Mouse (Mus musculus) neural tube, embryonic 14.5 days (tissue): Measurements from ENCODE around the gene Zfp612. TPM values are rescaled to one million over a fixed set of nuclear protein-coding genes. Genes with fewer than 3 reads are reported as not detected.
"Not testable (repeated sequence)": the region's sequence is repeated elsewhere in the genome, so short reads cannot be mapped to it uniquely, and the experiment has no call there.

Experiments used
- ATAC-seq: fragments of 200-750 bp; cut with Nextera tagmentation; 2 replicates; pipeline ENCODE4 v1.8.0; 2017; ENCODE audit warnings: low read depth, mild to moderate bottlenecking, moderate TSS enrichment, moderate library complexity
- H3K27ac ChIP-seq: fragments of 300-500 bp; sonication (generic); 2 replicates; pipeline ENCODE4 v1.5.1; 2014; ENCODE audit warnings: low read depth, mild to moderate bottlenecking, control low read depth, low read length, moderate library complexity, mixed read lengths
- H3K27me3 ChIP-seq: fragments of 300-500 bp; sonication (generic); 2 replicates; pipeline ENCODE4 v1.6.1; 2014; ENCODE audit warnings: low read length; ENCODE audit not compliant: control insufficient read depth, insufficient read depth
- H3K36me3 ChIP-seq: fragments of 300-500 bp; sonication (generic); 2 replicates; pipeline ENCODE4 v1.6.1; 2014; ENCODE audit warnings: low read length, mixed read lengths; ENCODE audit not compliant: control insufficient read depth, insufficient read depth
- H3K4me1 ChIP-seq: fragments of 300-500 bp; sonication (generic); 2 replicates; pipeline ENCODE4 v1.6.1; 2014; ENCODE audit warnings: low read length; ENCODE audit not compliant: control insufficient read depth, insufficient read depth
- H3K4me2 ChIP-seq: fragments of 300-500 bp; sonication (generic); 2 replicates; pipeline ENCODE4 v1.6.1; 2014; ENCODE audit warnings: mild to moderate bottlenecking, low read depth, low read length, control low read depth
- H3K4me3 ChIP-seq: fragments of 300-500 bp; sonication (generic); 2 replicates; pipeline ENCODE4 v1.5.1; 2014; ENCODE audit warnings: low read depth, low read length, control low read depth, mixed read lengths
- H3K9ac ChIP-seq: fragments of 300-500 bp; sonication (generic); replicated peaks from 2 replicates; pipeline ENCODE4 v1.6.1; 2014; ENCODE audit warnings: low read depth, mild to moderate bottlenecking, control low read depth, low read length, mixed read lengths
- H3K9me3 ChIP-seq: fragments of 300-500 bp; sonication (generic); 2 replicates; pipeline ENCODE4 v1.6.1; 2016; ENCODE audit warnings: low read length; ENCODE audit not compliant: control insufficient read depth
- WGBS: fragments of 180-500 bp; shearing (Covaris S2); extraction: QIAGEN DNeasy Blood & Tissue Kit; methylation state at CpG from one replicate; pipeline ENCODE4 v1.1.7; 2014; 5-methylcytosine and 5-hydroxymethylcytosine counted together
- polyA plus RNA-seq: library from polyadenylated mRNA; unstranded; fragments of >200 nt; fragmentation: Nextera tagmentation; extraction: Ambion mirVana; gene quantifications from 2 replicates; pipeline ENCODE4 v1.2.1, GENCODE M21; 2014

The Zfp612 gene
- polyA plus RNA-seq = 21.6 and 25.1 TPM in 2 replicates

DNA sequence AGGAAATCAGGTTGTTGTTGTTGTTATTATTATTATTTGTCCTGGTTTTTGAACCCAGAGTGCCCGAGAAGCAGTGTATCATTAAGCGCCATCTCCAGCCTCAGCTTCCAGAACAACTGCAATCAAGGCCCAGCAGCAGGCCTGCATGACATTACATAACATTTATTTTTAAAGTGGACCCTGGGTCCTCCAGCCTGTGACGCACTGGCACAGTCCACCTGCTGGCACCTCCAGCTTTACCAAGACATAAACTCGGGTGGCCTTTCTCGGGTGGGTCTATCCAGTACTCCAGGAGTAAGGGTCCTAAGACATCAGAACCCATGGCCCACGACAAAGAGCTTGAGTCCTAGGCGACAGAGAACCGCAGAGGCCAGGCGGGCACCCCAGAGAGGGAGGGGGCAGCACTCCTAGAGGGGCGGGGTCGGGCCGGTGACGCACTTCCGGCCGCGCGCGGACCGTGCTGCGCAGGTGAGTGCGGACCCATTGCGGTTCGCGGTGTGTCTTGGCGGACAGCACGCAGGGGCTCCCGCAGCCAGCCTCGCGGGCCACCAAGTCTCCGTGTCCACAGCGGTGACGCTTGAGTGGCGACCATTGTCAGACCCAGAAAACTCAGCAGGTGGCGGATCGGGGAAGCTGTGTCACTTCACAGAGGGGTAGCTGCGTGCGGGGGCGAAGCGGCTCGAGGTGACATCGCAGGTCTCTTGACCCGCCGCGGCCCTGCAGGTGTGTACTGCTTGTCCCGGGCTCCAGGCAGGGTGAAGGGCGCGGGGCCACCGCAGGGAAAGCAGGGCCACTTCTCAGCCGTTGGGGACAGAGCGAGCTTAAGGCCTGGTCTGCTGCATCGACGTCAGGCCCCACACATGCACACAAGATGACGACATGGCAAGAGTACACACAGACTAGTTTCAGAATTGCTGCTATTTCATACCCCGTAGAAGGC is at the start of gene Zfp612:
Zfp612 (plus strand) TSS at position 465 of the 940 bp plus-strand sequence.
- H3K4me3 ChIP-seq = peak within 1 kb of the TSS; percentile 74
- H3K4me1 ChIP-seq = peaks cover 3% of the 10 kb centered on the region; the same call in 1 of the 2 replicates
- H3K27ac ChIP-seq = no peak within 1 kb of the TSS; the same call in 1 of the 2 replicates
- no peaks in the 10 kb centered on the region for H3K27me3 ChIP-seq
- H3K9me3 ChIP-seq = no peaks in the 10 kb centered on the region
- 7% methylated on average over 54 of the region's 54 CpGs for WGBS
- peak within 1 kb of the TSS; percentile 73 for H3K4me2 ChIP-seq
- ATAC-seq = peak; percentile 97
- H3K36me3 ChIP-seq = peaks cover 17% of the 10 kb centered on the region; the same call in 1 of the 2 replicates
- peak within 1 kb of the TSS; percentile 72 for H3K9ac ChIP-seq

DNA sequence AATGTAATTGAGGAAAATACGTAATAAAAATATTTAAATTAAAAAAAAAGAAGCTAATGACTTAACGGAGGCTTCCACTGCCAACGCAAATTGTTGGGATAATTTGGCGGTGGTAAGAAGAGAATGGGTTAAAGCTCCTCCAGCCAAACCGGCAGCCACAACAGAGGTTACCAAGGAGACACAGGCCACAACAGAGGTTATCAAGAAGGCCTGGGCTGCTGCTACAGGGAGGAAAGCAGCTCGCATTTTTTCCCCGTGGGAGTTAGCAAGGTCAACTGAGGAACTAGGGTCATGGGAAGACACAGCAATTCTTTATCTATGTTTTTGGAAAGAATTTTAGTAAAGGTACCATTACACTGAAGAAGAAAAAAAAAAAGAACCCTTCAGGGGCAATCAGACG is 45.8 kb upstream of the Zfp612 start:
- H3K27ac ChIP-seq, H3K9me3 ChIP-seq, H3K4me2 ChIP-seq, H3K36me3 ChIP-seq, H3K9ac ChIP-seq, H3K27me3 ChIP-seq, H3K4me1 ChIP-seq, ATAC-seq, H3K4me3 ChIP-seq: not testable (repeated sequence)
- 34% methylated on average over 8 of the region's 8 CpGs for WGBS

DNA sequence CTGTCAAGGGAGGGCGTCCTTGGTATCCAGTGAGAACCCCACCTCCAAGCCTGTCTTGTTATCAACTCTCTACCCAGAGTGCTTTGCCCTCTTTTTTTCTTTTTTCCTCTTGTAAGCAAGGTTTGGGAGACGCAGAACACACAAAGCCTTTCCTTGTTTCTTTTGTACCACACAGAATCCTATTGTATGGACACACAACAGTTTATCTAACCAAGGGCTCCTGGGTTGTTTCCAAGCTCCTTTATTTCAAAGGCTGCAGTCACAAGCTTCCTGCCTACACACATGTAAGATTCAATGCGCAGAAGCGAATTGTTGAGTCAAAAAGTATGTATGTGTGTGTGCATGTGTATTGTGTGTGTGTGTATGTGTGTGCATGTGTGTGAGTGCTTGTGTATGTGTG is 45.2 kb upstream of the Zfp612 start:
- no peak overlapping the region for H3K4me2 ChIP-seq
- no peaks in the 10 kb centered on the region for H3K27me3 ChIP-seq
- ATAC-seq = no peak
- no peak overlapping the region for H3K27ac ChIP-seq
- H3K36me3 ChIP-seq = no peaks in the 10 kb centered on the region
- 63% methylated on average over 4 of the region's 4 CpGs for WGBS
- no peaks in the 10 kb centered on the region for H3K9me3 ChIP-seq
- H3K9ac ChIP-seq = no peak overlapping the region
- no peaks in the 10 kb centered on the region for H3K4me1 ChIP-seq
- no peak overlapping the region for H3K4me3 ChIP-seq

GRCm38 (mm10) chr8:110036156-110036555 is 43.4 kb upstream of the Zfp612 start:
- Histone ChIP-seq H3K27ac (no peak overlapping the region), H3K9ac (no peak overlapping the region), H3K27me3 (no peaks in the 10 kb centered on the region), H3K4me3 (no peak overlapping the region), H3K9me3 (no peaks in the 10 kb centered on the region), H3K36me3 (no peaks in the 10 kb centered on the region), H3K4me1 (no peaks in the 10 kb centered on the region), H3K4me2 (no peak overlapping the region)
- ATAC-seq = no peak
- 68% methylated on average over 2 of the region's 2 CpGs for WGBS

DNA sequence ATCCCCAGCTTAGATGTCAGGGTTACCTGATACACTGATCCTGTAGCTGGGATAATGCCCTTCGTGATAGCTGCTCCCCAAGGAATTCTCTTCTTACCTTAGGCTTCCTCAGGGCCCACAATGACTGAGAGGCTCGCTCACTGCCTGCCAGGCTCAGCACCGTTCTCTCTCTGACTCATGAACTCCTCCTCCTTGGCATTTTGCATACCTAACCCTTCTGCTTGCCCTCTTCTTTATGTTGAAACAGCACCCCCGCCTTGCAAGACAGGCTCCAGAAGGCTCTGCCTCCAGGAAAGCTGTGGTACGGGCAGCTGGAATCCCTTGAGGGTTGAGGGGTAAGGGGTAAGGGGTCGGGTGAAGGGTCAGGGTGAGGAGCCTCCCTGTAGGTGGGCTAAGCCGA is 40.3 kb upstream of the Zfp612 start:
- Histone ChIP-seq H3K27me3 (no peaks in the 10 kb centered on the region), H3K9ac (no peak overlapping the region), H3K4me2 (no peak overlapping the region), H3K4me1 (no peaks in the 10 kb centered on the region), H3K27ac (no peak overlapping the region), H3K9me3 (no peaks in the 10 kb centered on the region), H3K4me3 (no peak overlapping the region), H3K36me3 (no peaks in the 10 kb centered on the region)
- WGBS = 61% methylated on average over 7 of the region's 7 CpGs
- no peak for ATAC-seq

DNA sequence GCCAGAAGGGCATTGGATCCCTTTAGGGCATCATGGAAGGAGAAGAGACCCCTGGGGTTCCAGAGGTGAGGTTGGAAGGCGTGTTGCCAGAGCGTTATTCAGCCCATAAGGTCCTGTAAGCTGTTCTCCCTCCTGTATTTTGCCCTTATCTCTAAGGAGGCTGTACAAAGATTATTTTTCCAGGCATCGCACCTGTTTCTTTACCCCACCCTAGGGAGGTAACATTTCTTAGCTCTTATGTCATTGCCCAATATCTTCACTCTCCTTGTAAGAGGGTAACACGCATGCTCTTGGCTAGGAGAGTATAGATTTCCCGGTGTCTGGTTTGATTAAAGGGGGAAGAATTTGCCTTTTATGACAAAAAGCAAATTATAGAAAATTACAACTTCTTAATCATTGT is 39.9 kb upstream of the Zfp612 start, which contains the start of gene Chst4:
Chst4 (minus strand) TSS at position 82 of the 400 bp plus-strand sequence.
- no peaks in the 10 kb centered on the region for H3K27me3 ChIP-seq
- H3K27ac ChIP-seq = no peak within 1 kb of the TSS
- 87% methylated on average over 5 of the region's 5 CpGs for WGBS
- H3K36me3 ChIP-seq = no peaks in the 10 kb centered on the region
- no peak within 1 kb of the TSS for H3K4me3 ChIP-seq
- no peak within 1 kb of the TSS for H3K4me2 ChIP-seq
- ATAC-seq = no peak
- no peaks in the 10 kb centered on the region for H3K4me1 ChIP-seq
- H3K9me3 ChIP-seq = no peaks in the 10 kb centered on the region
- no peak within 1 kb of the TSS for H3K9ac ChIP-seq

DNA sequence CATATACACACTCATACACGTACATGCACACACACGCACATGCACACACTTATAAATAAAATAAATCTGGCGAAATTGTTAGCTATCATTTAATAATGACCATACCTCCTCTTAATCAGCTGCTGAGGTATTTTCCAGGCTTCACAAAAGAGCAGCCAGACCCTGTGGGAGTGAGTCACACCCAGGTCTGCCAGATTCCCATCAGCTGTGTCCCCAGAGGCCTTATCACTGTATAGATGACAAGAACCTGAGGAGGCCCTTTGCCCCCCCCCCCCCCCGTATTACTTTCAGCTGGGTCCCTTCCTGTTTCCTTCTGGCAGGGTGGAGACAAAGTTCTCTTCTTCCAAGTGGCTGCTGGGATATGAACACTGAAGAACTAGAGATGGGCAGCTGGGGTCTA is 39.0 kb upstream of the Zfp612 start:
- ATAC-seq = no peak
- no peaks in the 10 kb centered on the region for H3K9me3 ChIP-seq
- no peak overlapping the region for H3K4me3 ChIP-seq
- H3K27ac ChIP-seq = no peak overlapping the region
- H3K9ac ChIP-seq = no peak overlapping the region
- H3K27me3 ChIP-seq = no peaks in the 10 kb centered on the region
- no peaks in the 10 kb centered on the region for H3K36me3 ChIP-seq
- H3K4me2 ChIP-seq = no peak overlapping the region
- 84% methylated on average over 4 of the region's 4 CpGs for WGBS
- H3K4me1 ChIP-seq = no peaks in the 10 kb centered on the region

GRCm38 (mm10) chr8:110051208-110051607 is 28.3 kb upstream of the Zfp612 start:
- H3K4me2 ChIP-seq = no peak overlapping the region
- no peaks in the 10 kb centered on the region for H3K27me3 ChIP-seq
- H3K4me1 ChIP-seq = no peaks in the 10 kb centered on the region
- no peak overlapping the region for H3K4me3 ChIP-seq
- no peaks in the 10 kb centered on the region for H3K9me3 ChIP-seq
- ATAC-seq = no peak
- H3K27ac ChIP-seq = no peak overlapping the region
- H3K36me3 ChIP-seq = no peaks in the 10 kb centered on the region
- no peak overlapping the region for H3K9ac ChIP-seq
- WGBS = 84% methylated on average over 6 of the region's 6 CpGs

DNA sequence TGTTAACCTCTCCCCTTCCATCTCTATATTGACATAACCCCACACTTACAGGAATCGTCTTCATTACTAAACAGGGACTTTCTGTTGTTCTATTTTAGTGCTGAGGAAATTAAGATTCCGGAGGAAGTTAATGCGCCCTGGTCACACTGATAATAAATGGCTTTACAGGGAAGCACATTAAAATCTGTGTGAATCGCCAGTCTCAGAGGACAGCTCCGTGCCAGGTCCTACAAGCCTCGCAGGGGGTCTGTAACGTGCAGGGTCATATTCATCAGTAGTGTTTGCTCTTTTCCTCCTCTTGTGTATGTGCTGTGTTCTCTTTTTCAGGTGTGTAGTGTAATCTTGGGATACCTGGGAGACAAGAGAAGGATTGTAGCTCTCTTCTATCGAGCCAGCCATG is 21.3 kb upstream of the Zfp612 start:
- no peak overlapping the region for H3K4me2 ChIP-seq
- H3K9me3 ChIP-seq = no peaks in the 10 kb centered on the region
- no peak for ATAC-seq
- H3K36me3 ChIP-seq = no peaks in the 10 kb centered on the region
- no peak overlapping the region for H3K4me3 ChIP-seq
- 56% methylated on average over 8 of the region's 8 CpGs for WGBS
- no peaks in the 10 kb centered on the region for H3K27me3 ChIP-seq
- H3K9ac ChIP-seq = no peak overlapping the region
- no peaks in the 10 kb centered on the region for H3K4me1 ChIP-seq
- no peak overlapping the region for H3K27ac ChIP-seq
